Mouse (Mus musculus) lung, postnatal 0 days (tissue): ENCODE measurements around the gene Bmp8a.

ENCODE experiments used
- CTCF ChIP-seq: IDR thresholded peaks from 2 replicates; pipeline ENCODE4 v1.5.1; 2016; ENCODE audit warnings: antibody characterized with exemption, mild to moderate bottlenecking
- EP300 ChIP-seq: IDR thresholded peaks from 2 replicates; pipeline ENCODE4 v1.6.1; 2016; ENCODE audit warnings: antibody characterized with exemption, mild to moderate bottlenecking, control low read depth

DNA sequence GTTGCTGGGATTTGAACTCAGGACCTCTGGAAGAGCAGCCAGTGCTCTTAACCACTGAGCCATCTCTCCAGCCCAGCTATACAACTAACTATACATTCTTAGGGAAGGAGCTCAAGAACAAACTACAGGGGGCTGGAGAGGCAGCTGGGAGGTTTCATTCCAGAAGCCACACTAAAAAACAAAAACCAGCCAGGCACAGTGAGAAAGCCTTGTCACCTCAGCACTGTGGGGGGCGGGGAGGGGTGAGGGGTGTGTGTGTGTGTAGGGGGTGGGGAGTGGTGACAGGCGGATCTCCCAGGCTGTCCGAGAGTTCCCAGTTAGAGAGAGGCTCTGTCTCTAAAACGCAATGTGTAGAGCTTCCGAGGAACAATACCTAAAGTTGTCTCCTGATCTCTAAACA, 11.7 kb downstream of the Bmp8a start:
- TF ChIP-seq CTCF (no peak), EP300 (no peak)
